Mouse (Mus musculus) lung, embryonic 15.5 days (tissue): ENCODE results near the gene Chl1. TPM values are rescaled to one million over a fixed set of nuclear protein-coding genes. Genes with fewer than 3 reads are reported as not detected.

Experiments used
- ATAC-seq: fragments of 200-750 bp; cut with Nextera tagmentation; 2 replicates; pipeline ENCODE4 v1.8.0; 2017; ENCODE audit warnings: moderate number of reproducible peaks, borderline replicate concordance; ENCODE audit not compliant: low FRiP score, low TSS enrichment; ENCODE audit errors: extremely low read depth
- H3K27ac ChIP-seq: fragments of 300-500 bp; sonication (generic); 2 replicates; pipeline ENCODE4 v1.5.1; 2015; ENCODE audit warnings: moderate library complexity, mild to moderate bottlenecking, inconsistent platforms
- H3K27me3 ChIP-seq: fragments of 300-500 bp; sonication (generic); 2 replicates; pipeline ENCODE4 v1.6.1; 2015; ENCODE audit warnings: inconsistent platforms
- H3K36me3 ChIP-seq: fragments of 300-500 bp; sonication (generic); 2 replicates; pipeline ENCODE4 v1.6.1; 2015; ENCODE audit warnings: inconsistent platforms
- H3K4me1 ChIP-seq: fragments of 300-500 bp; sonication (generic); 2 replicates; pipeline ENCODE4 v1.6.1; 2015; ENCODE audit warnings: inconsistent platforms
- H3K4me2 ChIP-seq: fragments of 300-500 bp; sonication (generic); 2 replicates; pipeline ENCODE4 v1.6.1; 2015; ENCODE audit warnings: inconsistent platforms, mild to moderate bottlenecking, moderate library complexity
- H3K4me3 ChIP-seq: fragments of 300-500 bp; sonication (generic); 2 replicates; pipeline ENCODE4 v1.5.1; 2015; ENCODE audit warnings: mild to moderate bottlenecking, inconsistent platforms
- H3K9ac ChIP-seq: fragments of 300-500 bp; sonication (generic); 2 replicates; pipeline ENCODE4 v1.6.1; 2015; ENCODE audit warnings: inconsistent platforms
- H3K9me3 ChIP-seq: fragments of 300-500 bp; sonication (generic); 2 replicates; pipeline ENCODE4 v1.6.1; 2016; ENCODE audit warnings: inconsistent platforms
- WGBS: fragments of 180-500 bp; shearing (Covaris S2); methylation state at CpG from one replicate; pipeline ENCODE4 v1.1.7; 2015; 5-methylcytosine and 5-hydroxymethylcytosine counted together
- polyA plus RNA-seq: library from polyadenylated mRNA; unstranded; fragments of >200 nt; fragmentation: Nextera tagmentation; extraction: Ambion mirVana; gene quantifications from 2 replicates; pipeline ENCODE4 v1.2.1, GENCODE M21; 2015

Chl1 gene
- polyA plus RNA-seq, 1 experiment from 2014 or later, result 0.56 TPM

- Histone ChIP-seq H3K9ac (no peak overlapping the region), H3K36me3 (no peaks in the 10 kb centered on the region), H3K27me3 (no peaks in the 10 kb centered on the region), H3K27ac (no peak overlapping the region), H3K4me3 (no peak overlapping the region), H3K4me2 (no peak overlapping the region), H3K4me1 (no peaks in the 10 kb centered on the region), H3K9me3 (no peaks in the 10 kb centered on the region)
- WGBS, result 61% methylated on average over 5 of the region's 5 CpGs
- ATAC-seq, result no peak
Measured at GRCm38 (mm10) chr6:103558037-103558893, 47.9 kb downstream of the Chl1 start.

DNA sequence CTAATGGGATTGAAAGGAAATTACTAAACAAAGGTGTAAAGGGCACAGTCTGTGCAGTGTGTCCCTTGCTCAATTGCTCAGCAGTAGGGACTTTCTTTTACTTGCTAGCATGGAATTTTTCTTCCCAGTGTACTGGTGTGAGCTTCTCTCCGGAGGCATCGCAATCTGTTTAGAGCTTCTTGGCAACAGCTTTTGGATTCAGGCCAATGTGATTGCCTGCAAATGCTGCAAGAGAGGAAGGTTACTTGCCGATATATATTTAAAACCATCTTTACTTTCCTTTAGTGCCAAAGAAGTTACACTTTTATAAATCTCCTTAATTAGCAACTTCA lies 48.5 kb downstream of the Chl1 start:
- Histone ChIP-seq H3K4me1 (no peaks in the 10 kb centered on the region), H3K9ac (no peak overlapping the region), H3K4me2 (no peak overlapping the region), H3K27me3 (no peaks in the 10 kb centered on the region), H3K9me3 (no peaks in the 10 kb centered on the region), H3K36me3 (no peaks in the 10 kb centered on the region), H3K27ac (no peak overlapping the region), H3K4me3 (no peak overlapping the region)
- 50% methylated on average over 3 of the region's 3 CpGs for WGBS
- ATAC-seq, result no peak; the same call in 1 of the 2 replicates

DNA sequence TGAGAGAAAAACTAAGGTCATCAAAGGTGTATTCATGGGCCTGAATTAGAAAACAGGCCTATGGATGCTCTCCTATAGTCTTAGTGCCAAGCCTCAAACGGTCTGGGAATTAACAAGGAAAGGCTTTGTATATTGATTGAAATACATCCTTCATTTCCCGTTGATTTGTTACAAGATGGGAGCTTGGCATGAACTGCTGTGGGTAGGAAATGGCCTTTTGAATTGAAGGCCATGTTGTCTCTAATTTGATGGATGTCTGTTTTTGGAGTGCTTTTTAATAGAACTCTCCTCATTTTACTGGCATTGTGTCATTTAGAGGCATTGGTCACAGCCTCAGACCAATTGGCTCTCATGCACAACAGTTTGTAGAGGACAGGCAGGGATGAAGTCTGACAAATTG lies 49.0 kb downstream of the Chl1 start:
- no peak for ATAC-seq
- WGBS, result 56% methylated on average over 2 of the region's 2 CpGs
- Histone ChIP-seq H3K9ac (no peak overlapping the region), H3K9me3 (no peaks in the 10 kb centered on the region), H3K4me1 (no peaks in the 10 kb centered on the region), H3K27ac (no peak overlapping the region), H3K4me2 (no peak overlapping the region), H3K4me3 (no peak overlapping the region), H3K36me3 (no peaks in the 10 kb centered on the region), H3K27me3 (no peaks in the 10 kb centered on the region)

DNA sequence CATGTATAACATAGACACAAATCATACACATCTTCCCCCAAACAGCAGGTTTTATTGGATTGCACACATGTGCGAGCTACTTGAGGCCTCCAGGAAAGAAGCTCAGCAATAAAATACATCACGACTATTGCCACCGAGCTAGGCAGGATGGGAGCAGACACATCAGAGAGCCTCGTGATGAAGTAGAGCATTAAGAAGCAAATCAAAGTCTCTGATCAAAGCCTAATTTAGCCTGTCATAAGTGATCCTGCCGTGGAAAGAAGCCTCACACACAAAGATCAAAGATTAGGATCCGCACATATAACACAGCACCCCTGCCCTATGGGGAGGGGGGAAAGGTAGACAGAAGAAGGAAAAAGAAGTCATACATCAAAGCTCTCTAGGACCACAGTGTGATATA lies 54.4 kb downstream of the Chl1 start:
- Histone ChIP-seq H3K4me1 (no peaks in the 10 kb centered on the region), H3K9ac (no peak overlapping the region), H3K4me3 (no peak overlapping the region), H3K36me3 (no peaks in the 10 kb centered on the region), H3K4me2 (no peak overlapping the region), H3K27ac (no peak overlapping the region), H3K9me3 (no peaks in the 10 kb centered on the region), H3K27me3 (no peaks in the 10 kb centered on the region)
- 42% methylated on average over 6 of the region's 6 CpGs for WGBS
- ATAC-seq, result no peak

- Histone ChIP-seq H3K4me1 (no peaks in the 10 kb centered on the region), H3K27ac (no peak overlapping the region), H3K9me3 (no peaks in the 10 kb centered on the region), H3K36me3 (no peaks in the 10 kb centered on the region), H3K27me3 (no peaks in the 10 kb centered on the region), H3K4me2 (no peak overlapping the region), H3K4me3 (no peak overlapping the region), H3K9ac (no peak overlapping the region)
- ATAC-seq, result no peak
- 66% methylated on average over 2 of the region's 2 CpGs for WGBS
Measured at GRCm38 (mm10) chr6:103567247-103567646, 56.9 kb downstream of the Chl1 start.

DNA sequence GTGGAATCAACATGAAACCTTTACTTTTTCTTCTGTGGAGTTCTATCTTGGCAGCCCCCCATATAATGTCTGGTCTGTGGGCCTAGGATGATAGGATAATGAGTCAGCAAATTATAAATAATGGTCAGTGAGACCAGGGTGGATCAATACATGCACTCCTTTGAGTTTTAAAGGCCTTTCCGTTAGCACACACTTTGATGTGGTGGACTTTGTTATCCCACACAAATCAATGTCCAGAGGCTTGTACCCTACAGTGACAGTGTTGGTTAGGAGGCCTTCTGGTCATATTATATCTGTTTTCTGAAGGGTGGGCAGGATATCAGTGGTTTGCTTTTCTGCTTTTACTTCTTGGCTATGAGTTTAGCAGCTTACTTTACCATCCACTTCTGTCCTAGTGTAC lies 62.3 kb downstream of the Chl1 start:
- H3K4me2 ChIP-seq, result no peak overlapping the region
- H3K9me3 ChIP-seq, result no peaks in the 10 kb centered on the region
- WGBS, result 79% methylated on average over 1 of the region's 1 CpGs
- no peak overlapping the region for H3K27ac ChIP-seq
- no peak overlapping the region for H3K4me3 ChIP-seq
- no peaks in the 10 kb centered on the region for H3K36me3 ChIP-seq
- no peaks in the 10 kb centered on the region for H3K27me3 ChIP-seq
- ATAC-seq, result no peak
- H3K4me1 ChIP-seq, result no peaks in the 10 kb centered on the region
- H3K9ac ChIP-seq, result no peak overlapping the region

- WGBS, result 84% methylated on average over 1 of the region's 1 CpGs
- Histone ChIP-seq H3K9ac (no peak overlapping the region), H3K36me3 (no peaks in the 10 kb centered on the region), H3K4me2 (no peak overlapping the region), H3K4me3 (no peak overlapping the region), H3K4me1 (no peaks in the 10 kb centered on the region), H3K27ac (no peak overlapping the region), H3K9me3 (no peaks in the 10 kb centered on the region), H3K27me3 (no peaks in the 10 kb centered on the region)
- no peak for ATAC-seq
Measured at GRCm38 (mm10) chr6:103584224-103584623, 73.8 kb downstream of the Chl1 start.

DNA sequence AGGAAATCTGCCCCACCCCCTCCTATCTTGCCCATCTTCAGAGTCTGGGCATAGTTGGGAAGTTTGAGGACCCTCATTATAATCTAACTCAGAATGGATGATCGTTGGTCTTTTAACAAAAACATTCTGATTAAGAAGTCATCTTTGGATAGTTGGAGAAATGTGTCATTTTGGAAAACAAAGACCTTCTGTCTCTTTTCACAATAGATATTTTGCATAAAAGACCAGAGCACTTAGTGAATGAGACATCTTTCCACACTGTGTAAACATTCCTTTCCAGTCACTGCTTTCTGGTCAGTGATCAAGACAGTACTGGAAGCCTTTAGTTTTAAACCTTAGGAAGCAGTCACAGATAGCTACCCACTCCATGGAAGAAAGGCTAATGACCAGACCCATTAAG lies 75.3 kb downstream of the Chl1 start:
- H3K4me1 ChIP-seq, result no peaks in the 10 kb centered on the region
- H3K4me2 ChIP-seq, result no peak overlapping the region
- no peak overlapping the region for H3K9ac ChIP-seq
- no peaks in the 10 kb centered on the region for H3K36me3 ChIP-seq
- H3K27ac ChIP-seq, result no peak overlapping the region
- H3K4me3 ChIP-seq, result no peak overlapping the region
- H3K9me3 ChIP-seq, result no peaks in the 10 kb centered on the region
- WGBS, result 59% methylated on average over 1 of the region's 1 CpGs
- no peak for ATAC-seq
- no peaks in the 10 kb centered on the region for H3K27me3 ChIP-seq

GRCm38 (mm10) chr6:103586081-103586480 lies 75.7 kb downstream of the Chl1 start:
- no peak for ATAC-seq
- 27% methylated on average over 1 of the region's 1 CpGs for WGBS
- Histone ChIP-seq H3K27ac (no peak overlapping the region), H3K9ac (no peak overlapping the region), H3K27me3 (no peaks in the 10 kb centered on the region), H3K4me2 (no peak overlapping the region), H3K9me3 (no peaks in the 10 kb centered on the region), H3K4me3 (no peak overlapping the region), H3K36me3 (no peaks in the 10 kb centered on the region), H3K4me1 (no peaks in the 10 kb centered on the region)

GRCm38 (mm10) chr6:103602070-103602469 lies 91.7 kb downstream of the Chl1 start:
- Histone ChIP-seq H3K4me3 (no peak overlapping the region), H3K4me1 (no peaks in the 10 kb centered on the region)

DNA sequence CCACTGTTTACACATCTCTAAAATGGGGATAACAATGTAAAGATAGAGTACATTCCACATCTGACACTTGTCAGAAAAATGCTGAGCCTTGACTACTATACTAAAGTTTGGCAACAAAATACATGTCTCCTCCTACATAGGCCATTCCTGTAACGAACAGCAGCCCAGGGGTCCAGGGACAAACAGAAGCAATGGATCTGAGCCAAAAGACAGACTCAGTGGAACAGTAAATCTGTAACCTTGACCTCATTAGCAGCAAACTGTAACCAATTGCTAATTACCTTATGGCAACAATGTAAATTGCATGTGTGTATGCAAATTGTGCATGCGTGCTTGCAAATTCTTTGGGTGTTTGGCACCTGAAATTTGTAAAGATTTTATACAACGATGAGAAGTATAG lies 100.3 kb downstream of the Chl1 start:
- no peak overlapping the region for H3K9ac ChIP-seq
- H3K4me3 ChIP-seq, result no peak overlapping the region
- 74% methylated on average over 3 of the region's 3 CpGs for WGBS
- H3K36me3 ChIP-seq, result no peaks in the 10 kb centered on the region
- no peak for ATAC-seq
- no peaks in the 10 kb centered on the region for H3K9me3 ChIP-seq
- H3K4me1 ChIP-seq, result no peaks in the 10 kb centered on the region
- no peak overlapping the region for H3K4me2 ChIP-seq
- H3K27ac ChIP-seq, result no peak overlapping the region
- H3K27me3 ChIP-seq, result no peaks in the 10 kb centered on the region

More at GRCm38 (mm10) chr6:103602070-103602469, 91.7 kb downstream of the Chl1 start:
- Histone ChIP-seq H3K36me3 (no peaks in the 10 kb centered on the region), H3K4me2 (no peak overlapping the region), H3K27me3 (no peaks in the 10 kb centered on the region), H3K9ac (no peak overlapping the region), H3K27ac (no peak overlapping the region), H3K9me3 (no peaks in the 10 kb centered on the region)
- ATAC-seq, result no peak
- WGBS, result 56% methylated on average over 4 of the region's 4 CpGs

DNA sequence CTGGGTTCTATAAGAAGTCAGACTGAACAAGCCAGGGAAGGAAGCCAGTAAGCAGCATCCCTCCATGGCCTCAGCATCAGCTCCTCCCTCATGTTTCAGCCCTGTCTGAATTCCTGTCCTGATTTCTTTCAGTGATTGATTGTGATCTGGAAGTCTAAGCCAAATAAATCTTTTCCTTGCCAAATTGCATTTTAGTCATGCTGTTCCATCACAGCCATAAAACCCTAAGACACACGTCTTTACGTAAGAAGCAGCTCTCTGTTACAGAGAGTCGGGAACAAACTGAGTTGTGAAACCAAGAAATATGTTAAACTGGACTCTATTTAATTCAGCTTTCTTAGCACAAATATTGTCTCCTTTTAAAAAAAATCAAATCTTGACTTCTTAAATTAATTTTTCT lies 102.2 kb downstream of the Chl1 start:
- no peak overlapping the region for H3K27ac ChIP-seq
- 67% methylated on average over 3 of the region's 3 CpGs for whole genome bisulfite sequencing
- peaks cover 4% of the 10 kb centered on the region; the same call in 1 of the 2 replicates for H3K4me1 ChIP-seq
- no peak overlapping the region for H3K9ac ChIP-seq
- no peak overlapping the region for H3K4me2 ChIP-seq
- ATAC-seq, result 0 out of 2 replicates have a peak, but pooled peaks have one; percentile 5
- no peaks in the 10 kb centered on the region for H3K36me3 ChIP-seq
- H3K9me3 ChIP-seq, result no peaks in the 10 kb centered on the region
- no peak overlapping the region for H3K4me3 ChIP-seq
- H3K27me3 ChIP-seq, result no peaks in the 10 kb centered on the region
